Mouse (Mus musculus): ENCODE measurements around the gene Kansl1l.

DNA sequence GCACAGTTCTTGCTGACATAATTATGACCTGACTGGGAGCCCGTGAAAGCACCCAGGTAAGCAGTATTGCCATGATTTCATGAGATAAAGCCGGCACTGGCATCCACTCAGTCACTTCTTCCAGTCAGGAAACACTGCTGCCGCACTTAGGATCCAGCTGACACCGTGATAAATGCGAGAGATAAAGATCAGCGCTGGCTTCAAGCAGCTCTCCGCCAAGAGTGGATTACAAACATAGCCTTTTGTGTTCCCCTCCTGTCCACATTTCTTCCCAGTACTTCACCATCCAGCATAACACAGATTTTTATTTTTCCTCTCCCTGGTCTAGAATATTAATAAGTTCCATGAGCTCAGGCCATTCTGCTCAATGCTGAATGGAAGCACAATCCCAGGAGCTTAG, 2.9 kb upstream of the Kansl1l start:
- no peak for TF ChIP-seq POLR2A (IDR thresholded peaks at IDR 0.05; ENCODE audit: borderline replicate concordance, control insufficient read depth, low read depth, low read length)
- no peak for TF ChIP-seq CTCF (IDR thresholded peaks at IDR 0.05; ENCODE audit: control insufficient read depth, insufficient read depth, low read length)
